Mouse (Mus musculus): ENCODE results near the gene Sema3f. TPM values are rescaled to one million over a fixed set of nuclear protein-coding genes. Genes with fewer than 3 reads are reported as not detected.

The Sema3f gene
- polyA plus RNA-seq, 1 experiment, result 9.9 TPM

- Histone ChIP-seq H3K36me3 (ENCODE audit: control insufficient read depth, insufficient read depth, low read length) (no peaks in the 10 kb centered on the region), H3K27me3 (ENCODE audit: control insufficient read depth, insufficient read depth, low read length) (no peaks in the 10 kb centered on the region), H3K27ac (ENCODE audit: control insufficient read depth, insufficient read depth, low read depth, low read length) (no peak overlapping the region), H3K4me1 (ENCODE audit: control insufficient read depth, insufficient read depth, low read length) (no peaks in the 10 kb centered on the region; the same call in 1 of the 2 replicates), H3K4me3 (ENCODE audit: control insufficient read depth, low read depth, low read length) (no peak overlapping the region)
- TF ChIP-seq CTCF (IDR thresholded peaks at IDR 0.05; ENCODE audit: control insufficient read depth, insufficient read depth, insufficient replicate concordance, low read depth, low read length) (no peak), POLR2A (IDR thresholded peaks at IDR 0.05; ENCODE audit: control insufficient read depth, low read depth, low read length) (no peak)
These were observed 12.3 kb downstream of the Sema3f start for GRCm38 (mm10) chr9:107697811-107698521.

GRCm38 (mm10) chr9:107696845-107697610 lies 13.2 kb downstream of the Sema3f start:
- Histone ChIP-seq H3K27me3 (ENCODE audit: control insufficient read depth, insufficient read depth, low read length) (no peaks in the 10 kb centered on the region), H3K27ac (ENCODE audit: control insufficient read depth, insufficient read depth, low read depth, low read length) (no peak overlapping the region), H3K36me3 (ENCODE audit: control insufficient read depth, insufficient read depth, low read length) (no peaks in the 10 kb centered on the region), H3K4me1 (ENCODE audit: control insufficient read depth, insufficient read depth, low read length) (no peaks in the 10 kb centered on the region; the same call in 1 of the 2 replicates), H3K4me3 (ENCODE audit: control insufficient read depth, low read depth, low read length) (peak overlapping the region; percentile 26)
- TF ChIP-seq POLR2A (IDR thresholded peaks at IDR 0.05; ENCODE audit: control insufficient read depth, low read depth, low read length) (no peak), CTCF (IDR thresholded peaks at IDR 0.05; ENCODE audit: control insufficient read depth, insufficient read depth, insufficient replicate concordance, low read depth, low read length) (no peak)

GRCm38 (mm10) chr9:107696106-107696479 lies 14.2 kb downstream of the Sema3f start:
- no peaks in the 10 kb centered on the region for H3K27me3 ChIP-seq (ENCODE audit: control insufficient read depth, insufficient read depth, low read length)
- no peak overlapping the region for H3K27ac ChIP-seq (ENCODE audit: control insufficient read depth, insufficient read depth, low read depth, low read length)
- TF ChIP-seq CTCF (IDR thresholded peaks at IDR 0.05; ENCODE audit: control insufficient read depth, insufficient read depth, insufficient replicate concordance, low read depth, low read length) (no peak), POLR2A (IDR thresholded peaks at IDR 0.05; ENCODE audit: control insufficient read depth, low read depth, low read length) (no peak)
- no peaks in the 10 kb centered on the region; the same call in 1 of the 2 replicates for H3K4me1 ChIP-seq (ENCODE audit: control insufficient read depth, insufficient read depth, low read length)
- H3K36me3 ChIP-seq (ENCODE audit: control insufficient read depth, insufficient read depth, low read length), result no peaks in the 10 kb centered on the region
- peak overlapping the region; percentile 26 for H3K4me3 ChIP-seq (ENCODE audit: control insufficient read depth, low read depth, low read length)

- Histone ChIP-seq H3K4me1 (ENCODE audit: control insufficient read depth, insufficient read depth, low read length) (no peaks in the 10 kb centered on the region; the same call in 1 of the 2 replicates), H3K27me3 (ENCODE audit: control insufficient read depth, insufficient read depth, low read length) (no peaks in the 10 kb centered on the region)
These were observed 14.7 kb downstream of the Sema3f start for GRCm38 (mm10) chr9:107695441-107696105.

GRCm38 (mm10) chr9:107694627-107695026 lies 15.6 kb downstream of the Sema3f start:
- Histone ChIP-seq H3K4me1 (ENCODE audit: control insufficient read depth, insufficient read depth, low read length) (no peaks in the 10 kb centered on the region; the same call in 1 of the 2 replicates), H3K36me3 (ENCODE audit: control insufficient read depth, insufficient read depth, low read length) (no peaks in the 10 kb centered on the region), H3K4me3 (ENCODE audit: control insufficient read depth, low read depth, low read length) (peak overlapping the region; percentile 23), H3K27ac (ENCODE audit: control insufficient read depth, insufficient read depth, low read depth, low read length) (no peak overlapping the region), H3K27me3 (ENCODE audit: control insufficient read depth, insufficient read depth, low read length) (no peaks in the 10 kb centered on the region)
- TF ChIP-seq CTCF (IDR thresholded peaks at IDR 0.05; ENCODE audit: control insufficient read depth, insufficient read depth, insufficient replicate concordance, low read depth, low read length) (no peak), POLR2A (IDR thresholded peaks at IDR 0.05; ENCODE audit: control insufficient read depth, low read depth, low read length) (no peak)

More at GRCm38 (mm10) chr9:107695441-107696105, 14.7 kb downstream of the Sema3f start:
- no peak for TF ChIP-seq POLR2A (IDR thresholded peaks at IDR 0.05; ENCODE audit: control insufficient read depth, low read depth, low read length)
- no peaks in the 10 kb centered on the region for H3K36me3 ChIP-seq (ENCODE audit: control insufficient read depth, insufficient read depth, low read length)
- H3K27ac ChIP-seq (ENCODE audit: control insufficient read depth, insufficient read depth, low read depth, low read length), result no peak overlapping the region
- H3K4me3 ChIP-seq (ENCODE audit: control insufficient read depth, low read depth, low read length), result peak overlapping the region; percentile 26

GRCm38 (mm10) chr9:107693433-107693987 lies 16.8 kb downstream of the Sema3f start:
- TF ChIP-seq CTCF (IDR thresholded peaks at IDR 0.05; ENCODE audit: control insufficient read depth, insufficient read depth, insufficient replicate concordance, low read depth, low read length) (no peak), POLR2A (IDR thresholded peaks at IDR 0.05; ENCODE audit: control insufficient read depth, low read depth, low read length) (no peak)
- Histone ChIP-seq H3K27me3 (ENCODE audit: control insufficient read depth, insufficient read depth, low read length) (no peaks in the 10 kb centered on the region), H3K4me1 (ENCODE audit: control insufficient read depth, insufficient read depth, low read length) (no peaks in the 10 kb centered on the region; the same call in 1 of the 2 replicates), H3K4me3 (ENCODE audit: control insufficient read depth, low read depth, low read length) (peak overlapping the region; percentile 85), H3K27ac (ENCODE audit: control insufficient read depth, insufficient read depth, low read depth, low read length) (no peak overlapping the region), H3K36me3 (ENCODE audit: control insufficient read depth, insufficient read depth, low read length) (no peaks in the 10 kb centered on the region)

- Histone ChIP-seq H3K4me3 (ENCODE audit: control insufficient read depth, low read depth, low read length) (peak overlapping the region; percentile 85), H3K27me3 (ENCODE audit: control insufficient read depth, insufficient read depth, low read length) (no peaks in the 10 kb centered on the region), H3K36me3 (ENCODE audit: control insufficient read depth, insufficient read depth, low read length) (no peaks in the 10 kb centered on the region), H3K4me1 (ENCODE audit: control insufficient read depth, insufficient read depth, low read length) (no peaks in the 10 kb centered on the region; the same call in 1 of the 2 replicates), H3K27ac (ENCODE audit: control insufficient read depth, insufficient read depth, low read depth, low read length) (no peak overlapping the region)
- no peak for TF ChIP-seq POLR2A (IDR thresholded peaks at IDR 0.05; ENCODE audit: control insufficient read depth, low read depth, low read length)
- TF ChIP-seq CTCF (IDR thresholded peaks at IDR 0.05; ENCODE audit: control insufficient read depth, insufficient read depth, insufficient replicate concordance, low read depth, low read length), result no peak
These were observed 17.5 kb downstream of the Sema3f start for GRCm38 (mm10) chr9:107692785-107693184.
